Mouse (Mus musculus) left cerebral cortex, adult 18-20 months (tissue): ENCODE results near the gene Fam241b. TPM values are rescaled to one million over a fixed set of nuclear protein-coding genes. Genes with fewer than 3 reads are reported as not detected.

Experiments
- DNase-seq, 2 experiments: peaks; one replicate each; pipeline ENCODE4 v3.0.0; 2021 to 2022; ENCODE audit warnings: low spot score in 2 of 2, mixed read lengths in 1 of 2
- total RNA-seq, 2 experiments: library from RNA; stranded (reverse); gene quantifications; 2 replicates each; pipeline ENCODE4 v1.2.3; 2021

Fam241b gene
- total RNA-seq, 2 experiments from 2014 or later: 62.3 to 63.9 TPM

GRCm38 (mm10) chr10:62132691-62133281 is 10.9 kb downstream of the Fam241b start, which contains the start of gene Neurog3:
TSS of gene Neurog3 (plus strand) at chr10:62133090.
- DNase-seq: no peak

- peak; percentile 32 to 67 for DNase-seq
Observed at GRCm38 (mm10) chr10:62128316-62128951, 15.3 kb downstream of the Fam241b start.

GRCm38 (mm10) chr10:62127711-62128231 is 15.9 kb downstream of the Fam241b start:
- no peak for DNase-seq

GRCm38 (mm10) chr10:62127137-62127536 is 16.6 kb downstream of the Fam241b start:
- DNase-seq: no peak

GRCm38 (mm10) chr10:62113865-62114647 is 29.7 kb downstream of the Fam241b start:
- DNase-seq: no peak

- peak; percentile 48 to 50 for DNase-seq
Observed at GRCm38 (mm10) chr10:62111207-62111576, 32.5 kb downstream of the Fam241b start.

GRCm38 (mm10) chr10:62110504-62111206 is 33.1 kb downstream of the Fam241b start:
- DNase-seq: peak; percentile 95 to 97

- no peak for DNase-seq
Observed at GRCm38 (mm10) chr10:62107048-62107447, 36.7 kb downstream of the Fam241b start.

GRCm38 (mm10) chr10:62104835-62105576 is 38.7 kb downstream of the Fam241b start:
- peak; percentile 77 to 79 for DNase-seq

- peak; percentile 74 to 78 for DNase-seq
Observed at GRCm38 (mm10) chr10:62101504-62102439, 41.9 kb downstream of the Fam241b start.

GRCm38 (mm10) chr10:62099749-62100403 is 43.8 kb downstream of the Fam241b start:
- DNase-seq: no peak

- DNase-seq: no peak
Observed at GRCm38 (mm10) chr10:62094401-62094800, 49.3 kb downstream of the Fam241b start.

- no peak for DNase-seq
Observed at GRCm38 (mm10) chr10:62093903-62094302, 49.8 kb downstream of the Fam241b start.

- no peak for DNase-seq
Observed at GRCm38 (mm10) chr10:62089486-62089885, 54.2 kb downstream of the Fam241b start.

- no peak for DNase-seq
Observed at GRCm38 (mm10) chr10:62089071-62089470, 54.6 kb downstream of the Fam241b start.

GRCm38 (mm10) chr10:62088411-62088810 is 55.3 kb downstream of the Fam241b start:
- DNase-seq: no peak

GRCm38 (mm10) chr10:62086826-62087225 is 56.9 kb downstream of the Fam241b start:
- DNase-seq: no peak

GRCm38 (mm10) chr10:62086044-62086443 is 57.7 kb downstream of the Fam241b start:
- no peak for DNase-seq
